ENCODE assay signal across 8 mouse cellular contexts in the genomic region with DNA sequence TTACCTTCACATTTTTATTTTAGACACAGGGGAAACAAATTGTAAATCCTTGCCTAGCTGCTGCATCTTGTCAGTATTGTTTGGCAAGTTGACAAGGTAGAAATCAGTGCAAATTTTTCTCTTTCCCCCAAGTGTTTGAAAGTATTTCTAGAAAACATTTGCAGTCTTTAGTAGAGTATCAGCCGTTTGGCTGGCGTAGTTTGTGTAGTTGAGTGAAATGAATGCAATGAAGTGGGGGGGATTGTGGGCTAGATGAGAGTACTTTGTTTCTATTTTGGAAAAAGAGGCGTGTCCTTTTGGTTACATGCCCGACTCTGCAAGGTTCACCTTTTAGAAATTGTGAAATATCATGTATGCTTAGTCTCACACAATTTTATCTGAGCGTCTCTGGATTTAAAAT. TPM values are rescaled to one million over a fixed set of nuclear protein-coding genes. Genes with fewer than 3 reads are reported as not detected.
A peak's percentile ranks its signal among the peaks of the same experiment; 100 is the strongest.
DNase-seq lines count a peak whose midpoint lies in the region; ATAC-seq lines count a peak whose summit lies in the region.

No protein-coding gene starts in this region.

- no peaks in the 10 kb centered on the region for H3K36me3 ChIP-seq in heart, embryonic 12.5 days
- H3K36me3 ChIP-seq in liver, embryonic 11.5 days (ENCODE audit: control insufficient read depth, insufficient read depth, low read length): peaks cover 5% of the 10 kb centered on the region; the same call in 1 of the 2 replicates
- no peaks in the 10 kb centered on the region for H3K36me3 ChIP-seq in neural tube, embryonic 15.5 days

- 8% methylated on average over 5 of the region's 5 CpGs for WGBS in heart, embryonic 12.5 days
- WGBS in liver, embryonic 11.5 days: 13% methylated on average over 5 of the region's 5 CpGs
- WGBS in neural tube, embryonic 15.5 days: 38% methylated on average over 5 of the region's 5 CpGs

- H3K9me3 ChIP-seq in heart, embryonic 12.5 days (replicated peaks): no peaks in the 10 kb centered on the region
- no peaks in the 10 kb centered on the region for H3K9me3 ChIP-seq in liver, embryonic 11.5 days (ENCODE audit: control insufficient read depth, low read length)
- no peaks in the 10 kb centered on the region for H3K9me3 ChIP-seq in neural tube, embryonic 15.5 days (replicated peaks)

- ATAC-seq in heart, embryonic 12.5 days (ENCODE audit: insufficient number of reproducible peaks, low FRiP score): no peak
- no peak for ATAC-seq in liver, embryonic 11.5 days (replicated peaks; ENCODE audit: low FRiP score)
- ATAC-seq in neural tube, embryonic 15.5 days (ENCODE audit: low FRiP score): no peak
- ATAC-seq in cerebellum, adult (ENCODE audit: insufficient number of reproducible peaks, low FRiP score, low TSS enrichment): no peak

- peak overlapping the region; percentile 97 for H3K9ac ChIP-seq in heart, embryonic 12.5 days
- H3K9ac ChIP-seq in liver, embryonic 11.5 days (ENCODE audit: low read depth, low read length): peak overlapping the region; percentile 95
- H3K9ac ChIP-seq in neural tube, embryonic 15.5 days (replicated peaks): peak overlapping the region; percentile 88

- peak; percentile 40 for DNase-seq in cerebellum, adult 9-10 months
- no peak for DNase-seq in cerebellum, adult 11-12 months
- DNase-seq in MEL-GATA-1-ER (ENCODE audit: extremely low read depth, low read depth): peak; percentile 39
- DNase-seq in liver, embryonic 11.5 days (ENCODE audit: low spot score): no peak
- no peak for DNase-seq in left cerebral cortex, postnatal 25 days (ENCODE audit: low spot score in 2 of 2)

- intact Hi-C loops in left cerebral cortex, postnatal 25 days (cut with DNase I): no loop called here

- H3K4me2 ChIP-seq in heart, embryonic 12.5 days: peak overlapping the region; percentile 72
- peak overlapping the region; percentile 79 for H3K4me2 ChIP-seq in liver, embryonic 11.5 days
- peak overlapping the region; percentile 84 for H3K4me2 ChIP-seq in neural tube, embryonic 15.5 days

- peaks cover 44% of the 10 kb centered on the region for H3K4me1 ChIP-seq in heart, embryonic 12.5 days (replicated peaks)
- H3K4me1 ChIP-seq in liver, embryonic 11.5 days (replicated peaks; ENCODE audit: control insufficient read depth, insufficient read depth, low read length): peaks cover 42% of the 10 kb centered on the region
- peaks cover 44% of the 10 kb centered on the region for H3K4me1 ChIP-seq in neural tube, embryonic 15.5 days

- H3K27me3 ChIP-seq in heart, embryonic 12.5 days (replicated peaks): no peaks in the 10 kb centered on the region
- H3K27me3 ChIP-seq in liver, embryonic 11.5 days (replicated peaks; ENCODE audit: control insufficient read depth, insufficient read depth, low read length): no peaks in the 10 kb centered on the region
- H3K27me3 ChIP-seq in neural tube, embryonic 15.5 days (replicated peaks): no peaks in the 10 kb centered on the region

- H3K4me3 ChIP-seq in heart, embryonic 12.5 days: peak overlapping the region; percentile 96
- peak overlapping the region; percentile 99 for H3K4me3 ChIP-seq in liver, embryonic 11.5 days (ENCODE audit: low read depth, low read length)
- H3K4me3 ChIP-seq in neural tube, embryonic 15.5 days (replicated peaks): peak overlapping the region; percentile 96

- peak overlapping the region; percentile 94 for H3K27ac ChIP-seq in heart, embryonic 12.5 days (ENCODE audit: poor library complexity, severe bottlenecking)
- peak overlapping the region; percentile 94 for H3K27ac ChIP-seq in liver, embryonic 11.5 days (ENCODE audit: low read depth, low read length)
- no peak overlapping the region for H3K27ac ChIP-seq in neural tube, embryonic 15.5 days (replicated peaks)

RNA-seq across cellular contexts. Expression of gene Nadk2, which starts 1.6 kb away (rescaled TPM):
- 72.6 and 73.2 TPM in 2 replicates for polyA plus RNA-seq in heart, embryonic 12.5 days (2016; fragmentation: Nextera tagmentation; extraction: Ambion mirVana)
- polyA plus RNA-seq in liver, embryonic 11.5 days (2014; fragmentation: Nextera tagmentation; extraction: Ambion mirVana): 122 and 148 TPM in 2 replicates
- 26.9 and 29.6 TPM in 2 replicates for polyA plus RNA-seq in neural tube, embryonic 15.5 days (2015; fragmentation: Nextera tagmentation; extraction: Ambion mirVana)
- 10 to 100 TPM; 44.7 TPM for total RNA-seq in left cerebral cortex, postnatal 25 days (2021)

Comparison
In these comparisons a context has a peak if more than half of its experiments do, and no peak if none do; other contexts are left out.
1. DNase-seq: peak in cerebellum, adult 9-10 months (single experiment) and MEL-GATA-1-ER (single experiment); none in cerebellum, adult 11-12 months (single experiment), liver, embryonic 11.5 days (single experiment) and left cerebral cortex, postnatal 25 days (0 of 2).
2. Peak in every context shown above with its lines, with median percentiles within 50 percentile points of each other: H3K4me2 ChIP-seq, H3K4me3 ChIP-seq and H3K9ac ChIP-seq.